Mouse (Mus musculus) brain, embryonic 14.5 days (tissue): ENCODE data around the gene Spef2. TPM values are rescaled to one million over a fixed set of nuclear protein-coding genes. Genes with fewer than 3 reads are reported as not detected.
"Not testable (repeated sequence)": the region's sequence is repeated elsewhere in the genome, so short reads cannot be mapped to it uniquely, and the experiment has no call there.

Experiments used
- DNase-seq: peaks from one replicate; pipeline ENCODE4 v3.0.0-alpha.2; 2011; ENCODE audit warnings: low read depth
- CTCF ChIP-seq: fragments of 200-500 bp; IDR thresholded peaks from 2 replicates; pipeline ENCODE4 v1.5.1; 2012; ENCODE audit warnings: inconsistent platforms, mild to moderate bottlenecking, moderate library complexity, borderline replicate concordance; ENCODE audit not compliant: insufficient read depth, insufficient read length; ENCODE audit errors: extremely low read depth
- POLR2A ChIP-seq: fragments of 200-500 bp; IDR thresholded peaks from 2 replicates; pipeline ENCODE4 v1.6.1; 2012; ENCODE audit warnings: mild to moderate bottlenecking, inconsistent platforms, borderline replicate concordance; ENCODE audit not compliant: poor library complexity, insufficient read depth, insufficient read length, severe bottlenecking; ENCODE audit errors: extremely low read depth
- polyA plus RNA-seq: library from polyadenylated mRNA; depleted of rRNA; stranded (reverse); fragments of >200 nt; gene quantifications from 2 replicates; pipeline ENCODE4 v1.2.3, GENCODE M21; 2012; rRNA removed

The Spef2 gene
- 0.72 and 1.2 TPM in 2 replicates for polyA plus RNA-seq

GRCm38 (mm10) chr15:9748359-9749102 is at the start of gene Spef2:
Gene Spef2, minus strand, starts transcription at chr15:9748868.
- TF ChIP-seq CTCF (no peak; the same call in 1 of the 2 replicates), POLR2A (no peak)
- peak; percentile 86 for DNase-seq

- TF ChIP-seq POLR2A (no peak), CTCF (no peak)
- DNase-seq: no peak
Observed at GRCm38 (mm10) chr15:9794131-9794530, 45.5 kb upstream of the Spef2 start.

GRCm38 (mm10) chr15:9788245-9789030 is 39.8 kb upstream of the Spef2 start:
- TF ChIP-seq CTCF (no peak), POLR2A (no peak)
- no peak for DNase-seq

- not testable (repeated sequence) for DNase-seq
Observed at GRCm38 (mm10) chr15:9774222-9775142, 25.8 kb upstream of the Spef2 start.

- TF ChIP-seq POLR2A: no peak
- TF ChIP-seq CTCF: no peak
- peak; percentile 37 for DNase-seq
Observed at GRCm38 (mm10) chr15:9768184-9768918, 19.7 kb upstream of the Spef2 start.

GRCm38 (mm10) chr15:9767034-9767433 is 18.4 kb upstream of the Spef2 start:
- TF ChIP-seq CTCF: no peak
- no peak for TF ChIP-seq POLR2A
- DNase-seq: no peak

GRCm38 (mm10) chr15:9750966-9751365 is 2.3 kb upstream of the Spef2 start:
- TF ChIP-seq POLR2A: no peak
- TF ChIP-seq CTCF: no peak
- DNase-seq: no peak

GRCm38 (mm10) chr15:9747410-9748104 is 1.1 kb downstream of the Spef2 start:
- DNase-seq: no peak
- no peak for TF ChIP-seq CTCF
- no peak for TF ChIP-seq POLR2A

- no peak for DNase-seq
- no peak for TF ChIP-seq POLR2A
- TF ChIP-seq CTCF: no peak
Observed at GRCm38 (mm10) chr15:9742172-9742571, 6.5 kb downstream of the Spef2 start.

- no peak for TF ChIP-seq CTCF
- no peak for TF ChIP-seq POLR2A
Observed at GRCm38 (mm10) chr15:9714574-9715458, 33.9 kb downstream of the Spef2 start.

More at GRCm38 (mm10) chr15:9714574-9715458, 33.9 kb downstream of the Spef2 start:
- no peak for DNase-seq
